Mouse (Mus musculus): ENCODE results near the gene Slc16a4.

- no peak for TF ChIP-seq CTCF (IDR thresholded peaks at IDR 0.05; ENCODE audit: borderline replicate concordance, insufficient read depth, low read length)
- TF ChIP-seq POLR2A (IDR thresholded peaks at IDR 0.05; ENCODE audit: low read depth, low read length), result no peak
These were observed 39.0 kb upstream of the Slc16a4 start for GRCm38 (mm10) chr3:107252035-107252434.
